Mouse (Mus musculus) cerebellum, adult 18-20 months (tissue): ENCODE measurements at regions not wholly inside any gene's neighbourhood (a gene's known extent, or its start where the extent isn't known, plus 50 kb on each side); places are given as distances from the start of the nearest gene placed in this dataset.

Source experiments
- DNase-seq, 2 experiments: peaks; one replicate each; pipeline ENCODE4 v3.0.0; 2021

DNA sequence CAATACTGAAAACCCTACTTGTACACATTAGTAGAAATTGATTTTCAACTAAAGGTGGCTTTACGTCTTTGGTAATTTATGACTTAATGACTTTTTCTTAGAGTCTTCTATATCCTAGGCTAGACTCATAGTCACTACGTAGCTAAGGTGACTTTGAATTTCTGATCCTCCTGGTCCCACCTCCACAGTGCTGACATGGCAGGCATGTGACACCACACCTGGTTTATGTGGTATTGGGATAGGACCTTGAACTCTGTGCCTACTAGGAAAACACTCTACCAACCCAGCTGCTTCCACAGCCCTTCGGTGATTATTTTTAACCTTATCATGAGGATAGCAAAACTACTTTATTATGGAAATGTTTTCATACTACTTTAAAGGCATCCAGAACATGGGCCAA, 51.5 kb upstream of the D7Ertd443e start:
- DNase-seq = no peak

DNA sequence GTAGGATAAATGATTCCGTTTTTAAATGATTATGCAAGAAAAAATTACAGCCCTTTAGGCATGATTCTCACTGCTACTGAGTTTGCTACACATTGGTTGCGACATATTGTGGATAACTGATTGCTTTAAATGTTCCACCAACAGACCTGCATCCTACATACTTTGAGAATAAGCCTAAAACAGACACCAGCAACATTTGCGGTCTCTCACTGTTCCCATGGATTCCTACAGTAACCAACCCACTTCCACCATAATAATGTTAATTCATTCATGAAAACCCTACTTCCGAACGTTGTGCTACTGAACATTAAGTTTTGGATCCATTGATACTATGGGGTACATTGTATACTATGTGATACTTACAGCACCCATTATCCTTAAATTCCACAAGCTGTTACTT, 53.8 kb upstream of the D7Ertd443e start:
- DNase-seq = no peak

DNA sequence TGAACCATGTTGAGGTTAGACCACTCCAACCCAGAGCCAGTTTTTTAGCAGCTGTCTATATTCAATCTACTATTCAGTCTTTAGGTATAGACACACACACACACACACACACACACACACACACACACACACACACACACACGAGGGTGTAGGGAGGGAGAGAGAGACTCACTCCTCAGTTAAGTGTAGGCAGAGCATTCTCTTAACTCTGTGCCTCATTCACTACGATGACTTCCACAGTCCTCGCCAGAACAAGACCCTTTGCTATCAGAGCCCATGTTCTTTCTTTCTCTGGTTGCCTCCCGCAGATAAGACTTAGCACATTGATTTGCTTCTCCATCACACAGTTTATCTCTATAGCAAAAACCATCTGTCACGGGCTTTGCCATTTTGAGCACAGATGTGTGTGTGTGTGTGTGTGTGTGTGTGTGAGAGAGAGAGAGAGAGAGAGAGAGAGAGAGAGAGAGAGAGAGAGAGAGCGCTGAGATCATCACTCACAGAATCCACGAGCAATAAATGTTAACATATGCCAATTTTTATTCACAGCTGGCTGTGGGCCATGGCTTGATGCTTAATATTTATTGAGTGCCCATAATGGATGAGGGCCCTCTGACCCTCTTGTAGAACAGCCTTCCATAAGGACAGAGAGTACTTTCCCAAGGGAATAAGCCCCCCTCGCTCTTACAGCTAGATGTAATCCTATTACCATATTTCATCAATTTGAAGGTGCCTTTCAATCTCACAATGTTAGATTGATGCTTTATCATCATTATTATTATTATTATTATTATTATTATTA, 59.7 kb upstream of the D7Ertd443e start:
- no peak for DNase-seq

DNA sequence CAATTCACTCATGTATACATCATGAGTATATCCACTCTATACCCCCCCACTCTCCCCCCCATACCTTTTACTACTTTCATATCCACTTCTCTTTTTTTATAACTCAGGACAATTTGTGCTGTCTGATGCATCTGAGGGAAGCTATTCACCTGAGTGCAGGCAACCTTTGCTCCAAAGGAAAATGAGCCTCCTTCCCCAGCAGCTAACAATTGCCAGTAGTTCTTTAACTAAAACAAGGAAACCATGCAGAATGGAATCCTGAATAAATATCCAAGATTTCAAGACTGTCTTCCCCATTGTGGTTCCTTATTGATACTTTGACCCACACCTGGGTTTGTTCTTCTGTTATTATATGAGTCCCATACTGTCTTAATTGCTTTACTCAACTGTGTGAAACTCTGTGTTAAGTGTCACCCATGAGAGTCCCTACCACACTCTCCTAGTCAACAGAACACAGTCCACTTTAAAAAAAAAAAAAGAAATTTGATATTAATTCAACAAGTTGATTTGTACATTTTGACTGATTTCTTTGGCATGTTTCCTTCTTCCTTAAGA, 62.3 kb upstream of the D7Ertd443e start:
- no peak for DNase-seq

DNA sequence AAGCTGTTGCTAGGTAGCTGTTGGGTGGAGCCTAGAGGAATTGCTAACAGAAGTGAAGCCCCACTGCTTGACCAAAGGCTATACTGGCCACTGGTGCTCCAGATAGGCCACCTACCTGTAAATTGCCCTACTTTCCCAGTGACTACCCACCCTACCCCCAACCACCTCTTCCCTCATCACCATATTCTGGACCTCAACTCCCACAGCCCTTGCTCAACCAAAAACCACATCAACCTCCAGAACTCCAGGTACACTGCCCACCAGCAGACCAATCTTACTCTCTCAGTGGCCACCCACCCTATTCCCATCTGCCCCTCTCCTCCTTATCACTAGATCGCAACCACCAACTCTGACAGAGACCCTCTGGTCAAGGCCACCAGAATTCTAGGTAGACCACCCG, 63.4 kb upstream of the D7Ertd443e start:
- DNase-seq = no peak

DNA sequence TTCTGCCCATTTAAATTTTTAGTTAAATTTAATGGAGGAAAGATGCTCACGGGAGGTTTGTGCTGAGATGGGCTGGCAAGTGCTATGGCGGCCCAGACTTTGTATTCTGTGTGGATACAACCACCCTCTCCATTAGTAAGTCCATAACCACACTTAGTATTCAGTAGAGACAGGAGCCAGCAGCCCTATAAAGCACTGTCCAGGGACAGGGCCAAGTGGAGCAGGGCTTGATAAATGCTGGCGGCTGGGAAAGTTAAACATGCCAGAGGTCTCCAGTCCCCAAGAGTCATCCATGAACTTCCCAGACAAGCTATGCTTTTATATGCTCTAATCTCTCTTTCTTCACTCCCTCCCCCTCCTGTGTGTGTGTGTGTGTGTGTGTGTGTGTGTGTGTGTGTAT, 77.2 kb upstream of the D7Ertd443e start:
- DNase-seq = no peak

DNA sequence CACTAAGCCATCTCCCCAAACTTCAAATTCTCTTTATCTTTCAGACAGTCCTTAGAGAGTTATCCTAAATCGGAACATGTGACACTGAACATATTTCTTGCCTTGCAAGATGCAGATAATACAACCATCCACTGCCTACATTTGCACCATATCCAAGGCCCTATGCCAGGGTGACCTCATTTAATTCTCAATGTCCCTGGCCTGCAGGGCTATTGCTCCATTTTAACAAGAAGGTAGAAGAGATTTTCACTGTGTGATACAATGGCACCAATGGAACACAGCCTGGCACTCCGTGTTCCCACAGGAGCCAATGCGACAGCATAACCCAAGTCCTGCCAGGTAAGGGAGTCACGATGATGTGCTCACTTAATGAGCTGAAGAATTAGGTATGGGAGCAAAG, 77.9 kb upstream of the D7Ertd443e start:
- DNase-seq = no peak

DNA sequence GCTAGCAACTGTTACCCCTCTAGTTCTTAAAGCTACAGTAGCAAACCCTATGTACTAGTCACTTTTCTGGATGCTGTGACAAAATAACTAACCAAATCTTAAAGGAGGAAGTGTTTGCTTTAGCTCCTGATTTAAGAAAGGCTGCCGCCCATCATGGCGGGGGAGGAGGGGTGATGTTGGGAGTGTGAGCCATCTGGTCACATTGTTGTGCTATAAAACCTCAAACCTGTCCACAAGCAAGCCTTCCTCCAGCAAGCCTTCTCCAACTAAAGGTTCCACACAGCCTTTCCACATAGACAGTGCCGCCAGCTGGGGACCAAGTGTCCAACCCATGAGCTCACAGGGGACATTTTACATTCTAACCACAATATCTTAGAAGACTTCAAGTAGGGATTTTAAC, 81.8 kb upstream of the D7Ertd443e start:
- DNase-seq = no peak

DNA sequence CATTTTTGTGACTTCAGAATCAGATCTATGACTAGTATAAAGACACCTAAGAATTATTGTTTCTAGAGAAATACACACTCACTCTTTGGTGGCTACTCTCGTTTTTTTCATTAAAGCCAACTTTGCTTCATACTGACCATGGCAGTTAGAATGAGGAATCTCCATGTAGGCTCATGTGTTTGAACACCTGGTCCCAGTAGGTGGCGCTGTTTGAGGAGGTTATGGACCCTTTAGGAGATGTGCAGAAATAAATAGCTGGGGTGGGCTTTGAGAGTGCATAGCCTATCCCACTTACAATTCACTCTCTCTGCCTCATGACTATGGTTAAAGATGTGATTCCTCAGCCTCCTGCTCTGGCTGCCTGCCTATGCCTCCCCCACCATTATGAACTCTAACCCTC, 85.8 kb upstream of the D7Ertd443e start:
- no peak for DNase-seq

DNA sequence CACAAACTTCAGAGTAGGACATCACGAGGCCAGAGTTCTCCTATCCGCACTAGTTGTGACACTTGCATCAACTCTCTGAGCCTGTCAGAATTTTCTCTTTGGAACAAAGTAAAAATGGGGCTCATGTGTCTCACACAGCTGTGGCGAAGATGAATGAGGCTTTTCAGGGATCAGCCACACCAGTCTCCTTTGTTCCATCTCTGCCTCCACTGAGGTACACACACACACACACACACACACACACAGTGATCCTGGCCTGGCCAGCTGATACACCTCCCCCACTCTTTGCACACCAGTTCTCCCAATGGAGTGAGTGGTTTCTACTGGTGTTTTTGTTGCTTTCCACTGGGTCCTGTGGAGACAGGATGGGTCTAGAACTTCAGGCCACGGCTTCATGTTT, 105.9 kb upstream of the D7Ertd443e start:
- no peak for DNase-seq

DNA sequence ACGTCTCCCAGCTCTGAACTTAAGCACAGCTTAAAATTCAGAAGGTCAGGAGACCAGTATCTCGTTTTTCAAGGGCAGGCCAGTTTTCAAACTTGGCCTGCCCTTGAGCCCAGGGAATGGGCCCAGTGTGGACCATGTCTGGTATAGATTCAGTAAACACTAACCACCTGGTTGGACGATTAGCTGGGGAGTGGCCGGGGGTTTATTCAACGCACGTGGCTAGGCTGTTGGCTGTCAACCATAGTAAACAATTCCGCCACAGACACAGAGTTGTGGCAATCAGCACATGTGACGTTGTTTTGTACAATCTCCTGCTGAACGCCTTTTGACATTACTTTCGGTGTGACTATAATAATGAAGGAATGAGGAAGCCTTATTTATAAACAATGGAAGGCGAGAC, 111.8 kb upstream of the D7Ertd443e start:
- no peak for DNase-seq

DNA sequence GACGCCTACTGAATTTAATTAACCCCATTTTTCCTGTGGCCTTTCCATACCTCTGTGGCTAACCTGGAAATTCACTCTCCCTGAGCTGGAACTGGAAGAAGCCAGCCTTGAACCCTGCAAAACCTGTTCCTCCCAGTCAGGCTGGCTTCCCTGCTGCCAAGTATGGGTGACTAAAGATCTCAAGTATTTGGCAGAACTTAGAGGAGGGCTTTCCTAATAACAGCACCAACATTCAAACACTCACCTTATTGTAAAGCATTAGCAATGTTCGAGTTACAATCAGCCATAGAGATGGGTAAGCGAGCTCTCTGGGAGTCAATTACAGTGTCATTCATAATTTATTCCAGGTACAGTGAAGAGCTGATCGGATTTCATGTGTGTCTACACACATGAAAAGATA, 112.4 kb upstream of the D7Ertd443e start:
- no peak for DNase-seq

DNA sequence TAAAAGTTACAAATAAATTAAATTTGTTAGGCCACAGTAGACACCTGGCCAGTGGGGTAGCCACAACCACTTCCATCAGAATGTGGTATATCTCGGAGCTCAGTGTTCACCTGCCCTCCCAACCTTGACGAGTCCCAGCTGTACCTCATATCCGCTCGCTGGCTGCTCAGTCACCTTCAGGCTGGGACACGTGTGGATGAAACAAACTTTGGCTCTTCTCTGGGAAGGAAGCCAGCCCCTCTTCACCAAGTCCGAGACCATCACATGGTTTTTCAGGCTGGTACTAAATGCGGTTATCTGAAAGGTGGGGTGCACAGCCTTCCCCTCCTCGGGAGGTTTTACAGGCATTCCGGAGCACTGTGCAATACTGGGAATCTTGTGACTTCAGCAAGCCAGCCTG, 113.3 kb upstream of the D7Ertd443e start:
- DNase-seq = no peak

DNA sequence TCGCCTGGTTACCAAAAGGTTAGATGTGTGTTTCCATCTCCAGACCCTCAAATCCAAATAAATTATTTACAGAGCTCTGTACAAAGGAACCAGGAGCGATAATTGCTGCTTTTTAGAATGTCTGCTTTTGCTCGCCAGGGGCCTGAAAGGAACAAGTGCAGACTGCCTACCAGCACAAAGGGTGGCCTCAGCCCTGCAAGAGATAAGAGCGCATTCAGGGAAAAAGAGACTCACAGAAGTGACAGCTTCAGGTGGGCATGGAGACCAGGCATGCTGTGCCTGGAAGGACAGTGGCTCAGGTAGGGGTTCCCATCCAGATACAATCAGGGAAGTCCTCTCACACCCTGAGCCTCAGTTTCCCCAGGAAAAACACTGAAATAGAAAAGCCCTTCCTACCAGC, 114.0 kb upstream of the D7Ertd443e start:
- DNase-seq = no peak

DNA sequence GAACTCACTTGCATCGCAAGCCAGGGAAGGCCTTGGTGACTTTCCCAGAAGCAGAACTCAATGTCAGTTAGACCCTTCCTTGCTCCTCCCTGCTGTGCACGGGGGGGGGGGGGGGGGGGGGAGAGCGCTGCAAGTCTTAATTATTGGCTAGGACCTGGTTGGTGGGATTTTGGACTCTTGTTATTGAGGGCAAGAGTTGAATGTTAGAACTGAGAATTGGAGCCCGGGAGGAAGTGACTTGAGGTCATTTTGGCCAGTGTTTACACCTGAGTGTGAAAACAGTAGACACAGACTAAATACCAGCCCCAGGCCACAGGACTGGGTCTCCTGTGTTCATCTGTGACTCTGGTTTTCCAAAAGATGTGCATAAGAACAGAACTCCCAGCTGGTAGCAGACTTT, 114.7 kb upstream of the D7Ertd443e start:
- no peak for DNase-seq

DNA sequence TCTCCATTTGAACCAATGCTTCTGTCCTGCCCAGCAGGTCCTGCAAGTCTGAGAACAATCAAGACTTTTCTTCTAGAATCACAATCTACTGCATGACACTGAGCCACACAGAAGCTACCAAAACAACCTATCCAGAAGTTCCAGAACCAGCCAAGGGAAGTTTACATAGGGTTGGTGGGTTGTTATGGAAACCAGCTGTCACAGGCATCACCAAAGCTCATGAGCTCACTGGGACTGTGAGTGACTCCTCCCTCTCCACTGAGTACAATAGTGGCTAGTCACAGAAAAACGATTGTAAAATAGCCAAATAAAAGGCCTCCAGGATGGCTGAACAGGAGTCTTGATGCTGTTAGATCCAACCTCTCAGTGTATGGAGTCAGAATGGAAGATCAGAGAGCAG, 115.6 kb upstream of the D7Ertd443e start:
- no peak for DNase-seq

DNA sequence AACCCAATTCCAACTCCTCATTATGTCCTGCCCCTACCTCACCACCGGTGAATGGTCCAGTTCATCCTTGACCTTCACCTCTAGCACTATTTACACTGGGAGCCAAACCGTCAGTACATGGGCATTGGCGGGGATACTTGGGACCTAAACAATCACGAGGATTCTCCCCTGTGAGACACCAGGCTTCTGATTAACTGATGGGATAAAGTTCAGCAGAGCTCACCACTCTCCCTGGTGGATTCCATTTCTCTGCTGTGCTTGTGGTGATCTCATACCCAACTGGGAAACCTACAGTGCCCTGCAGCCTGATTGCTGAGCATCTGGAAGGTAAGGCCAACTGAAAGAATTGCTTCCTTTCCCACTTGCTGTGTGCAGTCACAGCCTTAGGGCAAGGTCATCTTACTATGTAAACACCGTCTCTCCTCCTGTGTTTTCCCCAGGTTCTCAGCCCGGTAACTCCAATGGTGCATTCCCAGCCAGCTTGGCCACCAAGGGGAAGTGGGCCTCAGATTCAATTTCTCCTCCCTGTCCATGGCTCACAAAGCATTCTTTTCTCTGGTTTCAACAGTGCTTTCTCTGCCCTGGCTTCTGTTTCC, 125.0 kb upstream of the D7Ertd443e start:
- no peak for DNase-seq

DNA sequence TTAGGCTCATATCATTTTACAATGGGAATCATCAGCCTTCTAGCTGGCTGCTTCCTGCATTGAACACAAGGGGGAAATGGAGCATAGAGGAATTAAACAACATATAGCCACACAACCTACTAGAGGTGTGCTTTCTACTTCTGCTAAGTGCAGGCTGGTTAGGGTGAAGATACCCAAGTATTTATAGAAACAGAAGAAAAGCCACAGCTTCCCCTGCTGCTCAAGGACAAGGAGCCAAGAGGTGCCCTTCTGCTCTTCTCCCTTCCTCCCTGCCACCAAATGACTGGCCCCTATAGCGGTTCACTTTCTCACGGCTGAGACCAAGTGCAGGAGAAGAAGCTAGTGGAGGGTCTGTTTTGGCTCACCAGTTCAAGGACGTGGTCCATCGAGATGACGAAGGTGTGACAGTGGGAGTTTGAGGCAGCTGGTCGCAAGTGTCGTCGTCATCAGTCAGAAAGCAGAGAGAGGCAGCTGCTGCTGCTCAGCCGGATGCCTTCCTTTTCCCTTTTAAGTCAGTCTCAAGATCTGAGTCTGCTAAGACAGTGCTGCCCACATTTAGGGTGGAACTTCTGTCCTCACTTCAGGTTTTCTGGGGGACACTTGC, 134.0 kb upstream of the D7Ertd443e start:
- no peak for DNase-seq

DNA sequence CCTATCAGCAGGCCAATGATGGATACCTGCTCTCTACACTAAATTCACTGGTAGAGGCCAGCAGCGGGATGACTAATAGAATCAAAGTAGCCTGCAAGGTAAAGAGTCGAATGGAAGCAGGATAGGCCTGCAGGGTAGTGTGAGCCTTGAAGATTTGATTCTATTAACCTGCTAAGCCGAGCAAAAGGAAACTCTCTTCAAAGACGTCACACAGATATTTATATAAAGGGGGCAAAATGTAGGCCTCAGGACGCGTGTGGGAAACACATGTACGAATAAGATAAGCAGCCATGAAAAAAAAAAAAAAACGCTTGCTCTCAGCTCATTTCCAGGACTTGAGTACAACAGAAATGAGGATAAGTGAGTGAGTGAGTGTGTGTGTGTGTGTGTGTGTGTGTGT, 138.4 kb upstream of the D7Ertd443e start:
- DNase-seq = no peak

DNA sequence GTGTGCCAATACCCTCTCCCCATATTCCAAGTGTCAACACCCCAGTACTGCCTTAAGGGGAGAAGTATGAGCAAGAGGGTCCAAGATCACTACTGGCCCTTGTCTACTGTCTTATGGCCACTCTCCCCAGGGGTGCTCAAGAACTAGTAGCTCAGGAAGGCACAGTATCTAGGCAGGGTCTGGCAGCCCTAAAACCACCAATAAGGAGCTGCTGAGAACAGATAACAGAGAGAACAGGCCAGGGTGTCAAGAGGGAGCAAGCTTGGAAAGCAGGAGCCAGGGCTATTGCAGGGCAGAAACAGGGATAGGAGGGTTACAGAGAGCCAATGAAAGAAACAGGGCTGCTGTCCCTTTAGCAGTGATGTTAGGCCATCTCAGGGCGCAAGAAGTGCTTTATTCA, 139.6 kb upstream of the D7Ertd443e start:
- DNase-seq = no peak

DNA sequence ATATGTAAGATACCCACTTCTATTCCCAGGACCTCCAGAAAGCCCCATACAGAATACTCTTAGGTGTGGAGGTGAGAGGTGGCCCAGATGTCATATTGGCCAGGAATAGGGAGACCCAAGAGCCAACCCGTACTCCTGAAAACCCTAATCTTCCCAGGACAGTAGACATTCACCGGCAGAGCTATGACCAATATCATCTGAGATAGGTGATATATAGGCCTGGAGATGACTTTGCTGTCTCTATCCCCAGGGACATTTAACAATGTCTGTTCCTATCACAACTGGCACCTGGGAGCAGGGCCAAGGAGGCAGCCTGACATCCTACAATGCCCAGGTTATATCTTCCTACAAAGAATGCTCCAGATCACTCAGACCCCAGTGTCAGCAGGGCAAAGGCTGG, 140.0 kb upstream of the D7Ertd443e start:
- no peak for DNase-seq

DNA sequence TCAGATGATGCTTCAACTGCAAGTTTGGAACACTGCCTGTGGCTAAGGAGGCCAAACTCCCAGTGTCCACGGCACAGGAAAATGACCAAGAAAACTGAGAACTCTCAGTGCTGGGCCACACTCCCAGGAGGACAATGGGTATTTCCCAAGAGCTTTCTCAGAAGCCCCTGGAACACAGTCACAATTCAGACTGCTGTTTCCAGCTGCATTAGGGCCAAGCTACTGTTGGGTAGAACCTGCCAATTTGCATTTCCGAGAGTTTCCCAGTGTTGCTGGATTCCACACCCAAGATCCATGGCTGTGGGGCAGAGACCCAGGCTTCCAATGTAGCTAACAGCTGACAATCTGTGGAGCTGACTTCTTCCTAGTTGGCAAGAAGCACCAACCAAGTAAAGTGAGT, 141.9 kb upstream of the D7Ertd443e start:
- no peak for DNase-seq

DNA sequence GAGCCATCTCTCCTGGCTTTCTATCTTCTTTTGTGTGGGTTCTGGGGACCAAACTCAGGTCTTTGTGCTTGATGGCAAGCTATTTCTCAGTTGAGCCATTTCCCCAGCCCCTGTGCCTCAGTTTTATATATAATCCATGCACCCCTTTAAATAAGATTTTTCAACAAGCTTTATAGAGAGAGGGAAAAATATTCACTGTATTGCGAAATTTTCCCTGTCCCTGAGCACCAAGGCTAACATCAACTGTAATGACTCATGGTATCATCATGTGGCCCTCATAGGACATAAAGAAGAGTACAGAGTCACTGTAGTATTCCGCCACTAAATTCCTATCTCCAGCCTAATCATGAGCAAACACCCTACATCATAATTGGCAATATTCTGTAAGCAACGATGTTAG, 142.4 kb upstream of the Dock1 start:
- no peak for DNase-seq

DNA sequence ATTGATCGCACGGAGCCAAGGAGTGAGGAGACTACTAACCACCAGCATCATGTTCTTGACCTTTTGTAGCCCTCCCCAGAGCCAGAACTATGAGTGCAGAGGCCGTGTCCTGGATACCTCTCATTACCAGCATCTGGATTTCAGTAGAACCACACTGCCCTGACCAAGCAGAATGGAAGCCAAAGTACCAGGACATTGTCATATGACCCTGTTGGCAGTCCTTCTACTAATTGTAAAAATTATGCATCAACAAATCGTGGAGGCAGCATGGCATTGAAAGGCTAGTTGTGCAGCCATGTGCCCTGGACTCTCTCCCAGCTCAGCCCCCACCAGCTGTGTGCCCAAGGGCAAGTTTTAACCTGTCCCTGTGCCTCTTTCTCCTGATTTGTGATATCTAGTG, 135.6 kb upstream of the Dock1 start:
- no peak for DNase-seq
